Mouse (Mus musculus) CD4-positive helper T cell, adult 2 months (primary cell): ENCODE measurements around the gene Myh9.

Experiments
- DNase-seq: peaks from one replicate; pipeline ENCODE4 v3.0.0-alpha.2; 2012; ENCODE audit warnings: low read depth, missing footprints, low spot score

Myh9 gene

DNA sequence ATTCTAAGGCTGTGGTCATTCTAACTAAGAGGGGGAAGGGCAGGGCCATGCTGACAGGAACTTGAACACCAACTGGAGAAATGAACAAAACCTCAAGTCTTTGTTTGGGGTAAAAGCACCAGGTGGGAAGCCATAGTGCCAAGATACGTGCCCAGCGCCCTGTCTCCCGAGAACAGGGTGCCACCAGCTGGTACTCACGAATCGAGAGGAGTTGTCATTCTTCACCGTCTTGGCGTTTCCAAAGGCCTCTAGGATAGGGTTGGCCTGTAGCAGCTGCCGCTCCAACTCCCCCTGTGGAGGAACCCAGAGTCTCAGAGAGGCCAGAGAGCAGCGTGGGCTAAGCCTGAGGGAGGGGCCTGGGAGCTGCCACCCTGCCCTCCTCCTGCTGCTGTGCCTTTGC lies 49.9 kb downstream of the Myh9 start:
- no peak for DNase-seq

DNA sequence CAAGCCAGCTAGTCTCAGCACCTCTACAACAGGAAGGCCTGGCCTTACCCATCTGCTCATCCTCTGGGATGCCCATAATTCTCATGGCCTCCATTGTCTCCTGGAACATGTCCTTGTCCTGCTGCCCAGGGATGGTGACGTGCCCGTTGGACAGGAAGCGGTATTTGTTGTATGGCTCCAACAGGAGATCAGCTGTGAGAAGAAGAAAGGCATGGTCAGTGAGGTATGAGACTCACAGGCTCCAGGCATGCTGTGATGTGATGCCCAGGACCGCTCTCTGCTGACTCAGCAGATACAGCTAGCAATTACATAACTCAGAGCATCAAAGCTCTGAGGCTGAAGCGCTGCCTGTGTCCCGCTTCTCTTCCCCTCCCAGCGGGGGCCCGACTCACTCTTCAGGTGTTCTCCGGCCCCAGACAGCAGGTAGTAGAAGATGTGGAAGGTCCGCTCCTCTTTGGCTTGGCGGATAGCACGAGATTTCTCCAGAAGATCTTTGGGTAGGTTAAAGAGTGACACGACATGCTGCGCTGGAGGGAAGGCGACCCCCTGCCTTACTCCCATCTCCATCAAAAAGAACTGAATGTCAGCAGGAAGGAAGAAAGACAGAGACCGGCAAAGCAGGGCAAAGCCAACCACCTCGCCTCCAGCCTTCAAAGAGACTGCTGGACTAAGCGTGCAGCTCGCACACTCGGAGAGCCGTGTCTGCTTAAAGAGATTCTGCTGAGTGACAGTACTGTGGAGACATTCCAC lies 51.1 kb downstream of the Myh9 start:
- DNase-seq = peak; percentile 44

DNA sequence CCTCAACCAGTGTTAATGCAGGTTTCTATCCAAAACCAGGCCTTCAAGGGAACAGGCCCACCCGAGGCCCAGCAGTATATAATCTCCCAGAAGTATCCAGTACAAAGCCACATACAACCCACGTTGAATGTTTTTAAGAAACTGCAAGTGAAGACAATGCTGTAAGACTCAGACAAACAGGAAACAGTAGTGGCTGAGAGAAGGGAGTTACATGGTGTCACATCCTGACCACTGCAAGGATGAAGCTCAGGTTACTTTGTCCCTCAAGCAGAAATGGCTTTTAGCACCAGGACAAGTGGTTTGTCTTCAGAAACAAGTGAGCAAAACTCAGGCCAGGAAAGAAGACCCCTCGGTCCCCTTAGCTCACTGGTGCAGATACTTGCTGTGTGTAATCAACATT lies 52.8 kb downstream of the Myh9 start:
- peak; percentile 64 for DNase-seq

DNA sequence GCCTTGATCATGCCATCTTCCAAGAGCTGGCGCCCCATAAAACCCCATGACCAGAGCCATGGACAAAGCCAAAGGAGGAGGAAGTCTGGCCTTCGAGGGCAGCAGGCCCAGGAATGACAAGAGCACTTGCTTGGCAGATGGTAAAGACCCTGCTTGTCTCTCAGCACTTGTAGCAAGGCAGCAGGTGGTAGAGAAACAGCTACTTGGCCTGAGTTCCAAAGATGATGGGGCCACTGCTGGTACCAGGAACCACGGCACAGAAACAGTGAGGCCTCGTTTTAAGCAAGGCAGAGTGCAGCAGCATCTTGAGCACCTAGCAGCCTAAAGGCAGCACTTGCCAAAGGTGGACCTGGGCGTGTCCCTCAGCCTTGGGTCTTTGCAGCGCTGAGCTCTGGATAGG lies 53.6 kb downstream of the Myh9 start:
- DNase-seq = no peak

DNA sequence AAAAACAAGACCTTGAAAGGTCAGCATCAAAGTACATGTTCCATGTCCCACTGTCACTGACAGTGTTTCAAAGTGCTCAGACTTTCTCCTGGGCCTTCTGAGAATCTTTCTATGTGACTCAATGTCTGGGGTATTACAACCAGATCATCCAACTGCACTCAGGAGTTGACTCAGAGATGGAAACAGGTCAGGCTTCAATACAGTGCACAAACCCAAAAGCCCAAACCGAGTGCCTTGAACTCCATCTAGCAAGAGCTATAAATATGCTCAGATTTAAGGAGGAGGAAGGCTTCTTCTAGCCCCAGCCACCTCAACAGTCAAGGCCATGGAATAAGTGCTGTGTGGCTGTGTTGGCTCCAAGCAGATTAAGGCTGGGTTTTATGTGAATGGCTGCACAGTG lies 56.2 kb downstream of the Myh9 start:
- no peak for DNase-seq

DNA sequence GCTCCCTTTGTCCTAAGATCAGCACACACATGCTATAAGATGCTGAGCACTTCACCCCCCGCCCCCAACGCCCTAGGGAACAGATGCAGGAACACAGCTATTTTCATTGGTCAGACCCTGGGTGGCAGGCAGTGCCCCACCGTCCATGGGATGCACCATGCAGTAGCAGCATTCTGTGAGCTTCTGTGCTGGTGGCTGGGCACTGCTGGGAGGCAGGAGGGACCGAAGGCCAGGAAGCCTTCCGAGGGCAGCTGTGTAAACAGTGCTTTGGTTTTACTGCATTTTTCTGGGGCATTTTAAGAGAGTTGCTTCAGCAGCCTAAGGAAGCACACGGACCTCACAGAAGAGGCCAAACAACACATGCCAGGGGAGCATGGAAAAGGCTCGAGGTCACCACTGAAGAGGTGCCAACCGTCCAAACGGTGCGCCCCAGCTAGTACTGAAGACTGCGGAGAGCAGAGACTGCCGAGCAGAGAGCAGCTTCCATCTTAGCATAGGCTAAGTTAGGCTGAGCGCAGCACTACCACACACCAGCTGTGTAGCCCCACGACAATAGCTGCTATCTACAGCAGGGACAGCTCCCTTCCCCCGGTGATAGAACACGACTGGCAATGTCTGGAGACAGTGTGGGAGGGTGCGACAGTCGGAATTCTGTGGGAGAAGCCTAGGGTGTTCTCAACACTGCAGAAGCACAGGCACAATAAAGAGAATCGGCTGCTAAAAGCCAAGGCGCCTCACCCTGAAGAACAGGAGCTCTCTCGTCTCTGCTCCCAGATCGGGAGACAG lies 57.7 kb downstream of the Myh9 start:
- DNase-seq = no peak

DNA sequence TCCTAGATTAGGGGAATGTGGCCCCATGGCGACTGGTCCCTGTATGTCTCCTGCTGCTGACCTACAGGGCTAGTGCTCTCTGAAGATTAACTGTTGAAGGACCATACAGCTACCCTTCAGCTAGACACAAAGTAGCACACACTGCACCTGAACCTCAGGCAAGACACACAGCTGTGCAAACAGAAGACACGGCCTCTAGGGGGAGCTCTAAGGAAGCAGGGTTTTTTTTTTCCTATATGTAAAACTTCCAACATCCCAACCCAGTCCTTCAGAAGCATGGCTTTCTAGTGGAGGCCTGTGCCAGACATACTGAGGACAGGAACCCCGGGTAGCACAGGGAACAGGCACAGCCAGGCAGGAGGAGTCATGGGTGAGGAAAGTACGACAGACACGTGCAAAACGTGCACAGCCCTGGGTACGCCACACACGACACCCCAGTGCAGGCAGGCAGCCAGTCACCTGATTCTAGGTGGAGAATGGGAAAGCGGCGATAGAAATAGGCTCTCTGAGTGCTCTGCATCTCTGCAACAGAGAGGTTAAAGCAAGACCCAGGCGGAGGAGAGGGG lies 59.4 kb downstream of the Myh9 start:
- peak; percentile 64 for DNase-seq

DNA sequence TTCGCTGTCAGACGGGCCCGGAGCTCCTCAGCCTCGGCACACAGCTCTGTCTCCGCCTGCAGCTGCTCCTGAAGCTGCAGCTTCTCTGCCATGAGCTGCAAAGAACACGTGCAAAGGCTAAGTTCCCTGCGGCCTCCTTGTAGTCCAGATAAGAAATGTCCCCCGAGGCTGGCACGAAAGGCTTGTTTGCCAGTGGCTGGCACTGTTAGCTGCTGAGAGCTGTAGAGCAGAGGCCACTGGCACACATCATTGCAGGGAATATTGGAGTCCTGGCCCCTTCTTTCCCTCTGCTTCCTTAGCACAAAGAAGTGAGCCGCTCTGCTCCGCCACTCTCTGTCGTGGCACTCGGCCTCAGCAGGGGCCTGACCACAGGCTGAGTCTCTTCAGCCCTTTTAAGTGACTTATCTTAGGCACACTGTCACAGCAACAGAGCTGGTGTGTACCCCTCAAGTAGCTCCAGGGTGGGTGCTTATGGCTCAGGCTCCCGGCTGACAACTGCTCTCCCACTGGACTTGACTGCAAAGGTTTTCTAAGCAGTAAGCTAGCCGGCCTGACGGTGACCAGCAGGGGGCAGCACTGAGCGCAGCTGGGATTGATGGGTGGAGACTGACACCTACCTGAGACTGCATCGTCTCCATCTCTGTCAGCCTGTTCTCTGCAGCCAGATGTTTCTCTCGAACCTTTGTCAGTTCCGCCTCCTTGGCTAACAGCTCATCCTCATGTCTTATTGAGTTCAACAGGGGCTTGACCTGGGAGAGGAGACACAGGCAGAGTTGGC lies 66.6 kb downstream of the Myh9 start:
- DNase-seq = peak; percentile 84

DNA sequence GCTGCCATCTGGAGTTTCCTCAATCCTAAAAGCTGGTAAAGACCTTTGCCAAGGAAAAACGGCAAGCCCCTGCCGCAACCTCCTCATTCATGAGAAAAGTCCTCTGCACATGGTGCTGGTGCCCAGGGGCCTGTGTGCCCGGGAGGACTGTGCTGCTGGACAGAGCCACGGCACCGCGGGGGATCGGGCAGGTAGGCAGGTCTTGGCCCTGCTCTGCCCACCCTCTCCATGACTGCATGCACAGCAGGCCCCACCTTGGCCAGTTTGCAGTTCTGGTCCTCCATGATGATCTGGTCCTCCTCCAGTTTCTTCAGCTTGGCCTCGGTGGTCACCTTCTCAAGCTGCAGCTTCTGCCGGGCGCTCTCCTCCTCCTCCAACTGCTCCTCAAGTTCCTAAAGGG lies 67.7 kb downstream of the Myh9 start:
- no peak for DNase-seq

DNA sequence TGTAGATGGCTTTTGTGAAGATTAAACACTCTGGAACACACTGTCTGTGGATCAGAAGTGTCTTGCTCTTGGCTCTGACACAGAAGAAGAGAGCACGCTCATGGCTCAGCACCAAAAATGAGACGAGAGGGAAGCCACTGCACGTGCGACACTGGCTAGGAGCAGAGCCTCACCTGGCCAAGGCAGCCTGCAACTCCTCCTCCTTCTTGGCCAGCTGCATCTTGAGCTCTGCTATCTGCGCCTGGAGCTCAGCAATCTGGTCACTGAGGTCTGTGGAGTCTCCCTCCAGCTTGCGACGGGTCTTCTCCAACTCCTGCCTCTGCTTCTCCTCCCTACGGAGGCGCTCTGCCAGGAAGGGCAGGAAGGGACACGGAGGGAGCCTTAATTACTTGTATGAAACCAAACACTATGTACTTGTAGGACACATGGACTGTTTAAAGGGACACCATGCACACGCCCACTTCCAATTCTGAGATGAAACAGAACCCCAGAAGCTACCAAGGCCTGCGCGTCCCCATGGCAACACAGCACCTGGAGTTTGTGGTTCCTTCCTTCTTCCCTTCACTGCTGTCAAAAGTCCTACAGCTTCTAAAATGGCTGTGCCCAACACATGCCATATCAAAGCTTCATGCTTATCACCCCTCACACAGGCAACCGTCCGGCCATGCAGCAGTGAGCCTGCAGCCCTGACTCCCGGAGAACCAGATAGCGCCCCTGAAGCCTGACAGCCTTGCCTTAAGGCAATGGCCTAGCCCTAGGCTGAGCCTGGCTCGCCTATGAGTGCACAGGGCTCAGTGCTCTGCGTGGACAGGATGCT lies 68.7 kb downstream of the Myh9 start:
- no peak for DNase-seq

DNA sequence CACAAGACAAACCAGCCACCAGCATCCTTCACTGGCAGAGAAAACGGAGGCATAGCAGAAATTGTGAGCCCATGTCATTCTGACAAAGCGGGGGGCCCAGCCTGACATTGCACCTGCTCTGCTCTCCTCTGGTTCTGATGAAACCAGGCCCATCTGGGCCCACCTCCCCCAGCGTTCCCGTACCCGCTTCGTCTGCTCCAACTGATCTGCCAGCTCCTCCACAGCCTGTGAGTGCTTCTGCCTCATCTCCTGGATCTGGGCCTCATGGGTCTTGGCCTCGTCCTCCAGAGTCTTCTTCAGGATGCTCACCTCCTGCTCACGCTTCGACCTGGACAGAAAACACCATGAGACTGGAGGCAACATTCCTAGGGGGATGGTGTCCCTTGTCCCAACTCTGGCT lies 71.0 kb downstream of the Myh9 start:
- no peak for DNase-seq

DNA sequence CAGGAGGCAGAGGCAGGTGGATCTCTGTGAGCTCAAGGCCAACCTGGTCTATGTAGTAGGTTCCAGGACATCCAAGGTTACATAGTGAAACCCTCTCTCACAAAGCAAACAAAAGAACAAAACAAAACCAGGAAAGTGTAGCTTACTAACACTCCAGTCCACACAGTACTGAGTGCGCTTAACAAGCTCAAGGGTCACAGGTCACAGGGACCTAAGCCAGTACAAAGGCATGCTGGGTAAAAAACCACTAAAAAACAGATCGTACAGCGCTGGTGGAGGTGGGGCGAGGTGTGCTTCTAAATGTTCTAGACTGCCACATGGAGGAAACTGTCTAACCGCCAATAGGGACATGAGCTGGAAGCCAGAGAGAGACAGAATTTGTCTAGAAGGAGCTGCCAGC lies 71.6 kb downstream of the Myh9 start:
- DNase-seq = no peak

DNA sequence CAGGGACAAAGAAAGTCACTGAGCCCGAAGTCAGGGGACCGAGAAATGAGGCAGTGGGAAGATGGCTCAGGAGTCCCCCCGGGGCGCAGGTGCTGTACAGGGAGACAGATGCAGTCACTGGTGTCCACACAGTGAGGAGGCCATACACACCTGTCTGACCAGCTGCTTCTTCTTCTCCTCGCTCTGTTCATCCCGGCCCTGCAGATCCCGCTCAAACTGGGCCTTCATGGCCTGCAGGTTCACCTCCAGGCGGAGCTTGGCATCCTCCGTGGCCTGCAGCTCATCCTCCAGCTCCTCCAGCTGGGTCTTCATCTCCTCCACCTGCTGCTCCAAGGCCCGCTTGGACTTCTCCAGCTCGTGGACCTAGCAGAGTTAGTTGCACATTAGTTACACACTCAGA lies 75.0 kb downstream of the Myh9 start:
- DNase-seq = no peak

DNA sequence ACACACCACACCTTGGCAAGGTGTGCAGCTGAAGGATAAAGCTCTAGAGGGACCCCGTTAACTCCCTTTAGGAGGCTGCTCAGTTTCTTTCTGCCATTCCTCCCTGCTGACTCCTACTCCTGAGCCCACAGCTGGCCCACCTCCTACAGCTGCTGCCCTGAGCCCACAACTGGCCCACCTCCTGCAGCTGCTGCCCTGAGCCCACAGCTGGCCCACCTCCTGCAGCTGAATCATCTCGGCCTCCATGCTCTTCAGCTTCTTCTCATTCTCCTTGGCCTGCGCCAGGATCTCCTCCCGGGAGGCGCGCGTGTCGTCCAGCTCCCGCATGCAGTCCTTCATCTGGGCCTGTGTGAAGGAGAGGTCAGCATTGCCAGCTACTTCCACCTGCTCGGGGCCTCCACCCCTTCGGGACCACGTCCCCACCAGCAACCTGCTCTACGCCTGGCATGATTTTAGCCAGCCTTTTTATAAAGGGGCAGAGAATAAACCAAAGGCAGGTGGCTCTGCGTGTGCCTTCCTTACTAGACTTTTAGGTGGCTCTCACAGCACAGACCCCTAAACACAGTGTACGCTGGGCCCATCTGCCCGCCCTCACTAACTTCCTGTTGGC lies 76.4 kb downstream of the Myh9 start:
- no peak for DNase-seq

DNA sequence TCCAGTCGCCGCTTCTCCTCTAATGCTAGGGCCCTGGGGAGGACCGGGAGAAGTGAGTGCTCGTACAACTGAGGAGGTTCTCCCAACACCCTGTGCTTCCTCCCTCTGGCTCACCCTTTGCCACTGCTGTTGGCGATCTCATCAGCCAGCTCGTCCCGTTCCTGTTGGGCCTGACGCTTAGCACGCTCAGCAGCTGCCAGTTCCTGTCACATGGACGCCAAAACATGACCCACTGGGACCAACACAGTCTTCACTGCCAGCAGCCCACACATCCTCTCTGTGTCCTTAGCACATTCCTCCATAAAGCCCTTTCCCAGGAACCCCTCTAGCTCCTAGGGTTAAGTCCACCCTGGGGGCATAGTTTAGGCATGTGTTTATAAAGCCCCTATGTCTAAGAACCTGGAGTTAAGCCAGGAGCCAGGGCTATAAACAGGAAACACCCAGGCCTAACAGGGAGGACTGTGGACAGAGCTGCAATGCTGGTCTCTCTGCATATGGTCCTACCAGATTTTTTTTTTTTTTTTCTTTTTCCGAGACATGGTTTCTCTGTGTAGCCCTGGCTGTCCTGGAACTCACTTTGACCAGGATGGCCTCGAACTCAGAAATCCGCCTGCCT lies 77.5 kb downstream of the Myh9 start:
- DNase-seq = no peak

DNA sequence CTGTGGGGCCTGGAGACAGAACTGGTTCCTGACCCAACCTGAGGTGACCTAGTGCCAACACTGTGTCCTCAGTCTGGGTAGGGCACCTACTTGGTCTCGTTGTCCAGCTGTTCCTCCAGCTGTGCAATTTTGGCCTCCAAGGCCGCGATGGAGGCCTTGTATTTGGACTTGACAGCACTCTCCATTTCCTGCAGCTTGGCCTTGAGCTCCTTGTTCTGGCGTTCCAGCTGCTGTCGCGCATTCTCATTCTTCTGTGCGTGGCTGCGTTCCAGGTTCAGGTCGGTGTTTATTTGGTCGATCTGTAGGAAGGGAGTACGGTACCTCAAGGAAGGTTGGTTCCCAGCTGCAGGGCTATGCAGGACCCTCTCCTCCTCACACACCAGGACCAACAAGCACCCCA lies 78.3 kb downstream of the Myh9 start:
- DNase-seq = no peak

DNA sequence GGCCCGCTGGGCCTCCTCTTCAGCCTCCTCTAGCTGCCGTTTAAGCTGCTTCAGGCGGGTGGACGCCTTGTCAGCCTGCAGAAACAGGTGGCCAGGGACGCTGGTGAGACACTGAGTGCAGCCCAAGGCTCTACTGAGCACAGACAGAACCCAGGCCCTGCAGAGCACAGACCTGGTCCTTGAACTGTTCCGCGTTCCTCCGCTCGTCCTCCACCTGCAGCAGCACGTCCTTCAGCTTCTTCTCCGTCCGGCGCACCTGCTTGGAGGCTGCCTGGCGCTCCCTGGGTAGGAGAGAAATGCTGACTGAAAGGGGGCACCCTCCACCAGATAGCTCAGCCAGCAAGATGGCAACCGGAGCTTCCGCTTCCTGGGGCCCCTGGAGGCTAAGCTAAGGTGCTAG lies 78.9 kb downstream of the Myh9 start:
- no peak for DNase-seq

DNA sequence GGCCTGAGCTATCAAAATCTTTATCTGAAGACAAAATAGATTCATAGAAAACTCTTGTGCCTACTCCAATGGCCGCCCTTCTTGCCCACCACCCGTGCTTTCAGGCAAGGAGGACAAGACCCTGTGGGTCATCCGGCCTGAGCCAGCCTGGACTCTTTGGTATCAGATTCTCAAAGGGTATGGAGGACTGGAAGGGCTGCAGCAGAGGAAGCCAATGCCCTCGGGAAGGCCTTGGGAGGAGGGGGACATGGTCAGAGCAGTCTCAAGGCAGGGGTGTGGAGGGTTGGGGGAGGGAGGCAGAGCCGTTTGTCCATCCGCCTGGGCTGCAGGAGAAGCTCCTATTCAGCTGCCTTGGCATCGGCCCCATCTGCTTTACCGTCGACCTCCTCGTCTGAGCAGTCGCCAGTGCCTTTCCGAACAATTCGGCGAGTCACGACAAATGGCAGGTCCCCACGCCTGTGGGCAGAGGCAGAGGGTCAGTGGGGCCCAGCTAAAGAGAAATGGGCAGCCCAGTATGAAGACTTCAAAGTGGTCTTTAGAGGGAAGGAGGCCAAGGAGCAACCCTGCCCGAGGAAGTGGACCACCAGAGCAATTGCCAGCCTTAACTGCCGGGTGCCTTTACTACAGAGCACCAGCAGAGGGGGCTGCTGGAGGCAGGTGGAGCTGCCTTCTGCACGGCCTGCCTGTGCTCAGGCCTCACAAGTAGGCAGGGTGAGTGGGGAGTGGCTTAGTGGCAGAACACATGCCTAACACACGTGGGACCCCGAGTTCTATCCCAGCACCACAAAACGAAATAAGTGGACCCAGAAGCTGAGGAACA lies 80.2 kb downstream of the Myh9 start:
- DNase-seq = peak; percentile 72

DNA sequence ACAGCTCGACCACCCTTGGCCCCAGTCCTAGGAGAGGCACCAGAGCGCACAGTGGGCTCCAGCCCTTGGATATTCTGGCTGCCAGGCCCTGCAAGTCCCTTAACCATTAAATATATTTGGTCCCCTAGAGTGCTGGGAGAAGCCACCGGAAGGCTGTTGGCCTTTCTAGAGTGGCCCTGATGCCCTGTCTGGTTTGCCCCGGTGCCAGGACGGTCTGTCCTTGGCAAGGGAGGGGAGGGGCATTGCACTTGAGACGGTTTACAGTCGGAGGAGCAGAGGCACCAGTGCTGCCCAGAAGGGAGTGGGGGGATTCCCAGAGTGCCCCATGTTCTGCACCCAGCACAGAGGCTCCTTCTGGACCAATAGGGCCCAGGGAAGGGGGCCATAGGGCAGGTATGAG lies 80.9 kb downstream of the Myh9 start:
- DNase-seq = no peak

DNA sequence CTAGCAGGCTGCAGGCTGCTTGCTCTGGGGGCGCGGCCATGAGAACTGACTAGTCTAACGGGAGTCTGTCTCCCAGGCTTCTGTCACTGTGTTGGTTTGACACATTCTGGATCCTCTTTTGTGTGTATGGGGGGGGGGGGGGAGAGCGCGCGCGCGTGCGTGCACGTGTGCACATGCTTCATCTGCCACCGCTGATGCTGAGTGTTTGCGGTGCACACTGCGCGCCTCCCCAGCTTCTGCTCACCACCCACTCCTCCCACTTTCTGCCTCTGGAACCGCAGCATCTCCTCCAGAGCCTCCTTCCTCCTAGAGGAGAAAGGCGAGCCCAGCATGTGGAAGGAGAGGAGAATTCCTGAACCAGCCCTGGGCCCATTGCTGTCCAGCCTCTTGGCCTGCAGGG lies 81.9 kb downstream of the Myh9 start:
- DNase-seq = no peak
